Mouse (Mus musculus): ENCODE measurements around the gene Arel1.

The Arel1 gene

GRCm38 (mm10) chr12:84970428-84971096 is at the start of gene Arel1, which contains the start of gene Fcf1:
Arel1 (minus strand) TSS chr12:84970900.
Fcf1 (plus strand) TSS chr12:84970897.
- DNase-seq (ENCODE audit: inconsistent age in 2 of 2, low spot score in 1 of 2), result peak; percentile 90 to 96

GRCm38 (mm10) chr12:85012185-85012584 is 41.5 kb upstream of the Arel1 start:
- DNase-seq (ENCODE audit: inconsistent age in 2 of 2, low spot score in 1 of 2), result no peak

- DNase-seq (ENCODE audit: inconsistent age in 2 of 2, low spot score in 1 of 2), result peak; percentile 26 to 58
These were observed 39.8 kb upstream of the Arel1 start for GRCm38 (mm10) chr12:85010541-85010940.

- DNase-seq (ENCODE audit: inconsistent age in 2 of 2, low spot score in 1 of 2), result peak in 1 of 2 experiments; percentile 46
These were observed 39.1 kb upstream of the Arel1 start for GRCm38 (mm10) chr12:85009776-85010175.

GRCm38 (mm10) chr12:85007021-85007420 is 36.3 kb upstream of the Arel1 start:
- peak in 1 of 2 experiments; percentile 49 for DNase-seq (ENCODE audit: inconsistent age in 2 of 2, low spot score in 1 of 2)

GRCm38 (mm10) chr12:85006206-85006605 is 35.5 kb upstream of the Arel1 start:
- DNase-seq (ENCODE audit: inconsistent age in 2 of 2, low spot score in 1 of 2), result no peak

GRCm38 (mm10) chr12:84999053-84999452 is 28.4 kb upstream of the Arel1 start:
- DNase-seq (ENCODE audit: inconsistent age in 2 of 2, low spot score in 1 of 2), result no peak

- DNase-seq (ENCODE audit: inconsistent age in 2 of 2, low spot score in 1 of 2), result peak in 1 of 2 experiments; percentile 56
These were observed 26.1 kb upstream of the Arel1 start for GRCm38 (mm10) chr12:84996501-84997398.

- DNase-seq (ENCODE audit: inconsistent age in 2 of 2, low spot score in 1 of 2), result peak; percentile 98 to 99
These were observed 25.4 kb upstream of the Arel1 start, which contains the start of gene Ylpm1 for GRCm38 (mm10) chr12:84996083-84996496. Ylpm1 (plus strand) TSS chr12:84996321.

- no peak for DNase-seq (ENCODE audit: inconsistent age in 2 of 2, low spot score in 1 of 2)
These were observed 24.5 kb upstream of the Arel1 start for GRCm38 (mm10) chr12:84995112-84995761.

- peak in 1 of 2 experiments; percentile 75 for DNase-seq (ENCODE audit: inconsistent age in 2 of 2, low spot score in 1 of 2)
These were observed 18.8 kb upstream of the Arel1 start for GRCm38 (mm10) chr12:84989456-84989855.

GRCm38 (mm10) chr12:84979264-84979862 is 8.7 kb upstream of the Arel1 start:
- no peak for DNase-seq (ENCODE audit: inconsistent age in 2 of 2, low spot score in 1 of 2)

- DNase-seq (ENCODE audit: inconsistent age in 2 of 2, low spot score in 1 of 2), result no peak
These were observed 858 bp downstream of the Arel1 start for GRCm38 (mm10) chr12:84969656-84970427.

- no peak for DNase-seq (ENCODE audit: inconsistent age in 2 of 2, low spot score in 1 of 2)
These were observed 1.7 kb downstream of the Arel1 start for GRCm38 (mm10) chr12:84968831-84969655.

- no peak for DNase-seq (ENCODE audit: inconsistent age in 2 of 2, low spot score in 1 of 2)
These were observed 8.1 kb downstream of the Arel1 start for GRCm38 (mm10) chr12:84962606-84963005.

GRCm38 (mm10) chr12:84958794-84959356 is 11.8 kb downstream of the Arel1 start:
- no peak for DNase-seq (ENCODE audit: inconsistent age in 2 of 2, low spot score in 1 of 2)

GRCm38 (mm10) chr12:84956317-84956716 is 14.4 kb downstream of the Arel1 start:
- DNase-seq (ENCODE audit: inconsistent age in 2 of 2, low spot score in 1 of 2), result no peak

- DNase-seq (ENCODE audit: inconsistent age in 2 of 2, low spot score in 1 of 2), result no peak
These were observed 18.3 kb downstream of the Arel1 start for GRCm38 (mm10) chr12:84952351-84952750.

GRCm38 (mm10) chr12:84951531-84951930 is 19.2 kb downstream of the Arel1 start:
- no peak for DNase-seq (ENCODE audit: inconsistent age in 2 of 2, low spot score in 1 of 2)
